Mouse (Mus musculus) embryonic facial prominence, embryonic 10.5 days (tissue): Measurements from ENCODE around the gene Shh. TPM values are rescaled to one million over a fixed set of nuclear protein-coding genes. Genes with fewer than 3 reads are reported as not detected.

Source experiments
- DNase-seq: peaks from one replicate; pipeline ENCODE4 v3.0.0-alpha.2; 2017; ENCODE audit warnings: low spot score
- H3K27ac ChIP-seq: fragments of 300-500 bp; sonication (generic); replicated peaks from 2 replicates; pipeline ENCODE4 v1.5.1; 2016; ENCODE audit warnings: mild to moderate bottlenecking
- H3K27me3 ChIP-seq: fragments of 300-500 bp; sonication (generic); replicated peaks from 2 replicates; pipeline ENCODE4 v1.6.1; 2016; ENCODE audit warnings: low read depth, mild to moderate bottlenecking; ENCODE audit not compliant: poor library complexity, severe bottlenecking
- H3K36me3 ChIP-seq: fragments of 300-500 bp; sonication (generic); replicated peaks from 2 replicates; pipeline ENCODE4 v1.6.1; 2016; ENCODE audit warnings: mild to moderate bottlenecking, moderate library complexity
- H3K4me1 ChIP-seq: fragments of 300-500 bp; sonication (generic); 2 replicates; pipeline ENCODE4 v1.6.1; 2016
- H3K4me3 ChIP-seq: fragments of 300-500 bp; sonication (generic); 2 replicates; pipeline ENCODE4 v1.5.1; 2016; ENCODE audit warnings: mild to moderate bottlenecking, moderate library complexity
- H3K9me3 ChIP-seq: fragments of 300-500 bp; sonication (generic); 2 replicates; pipeline ENCODE4 v1.6.1; 2016; ENCODE audit warnings: mild to moderate bottlenecking
- WGBS: fragments of 180-500 bp; shearing (Covaris S2); methylation state at CpG from one replicate; pipeline ENCODE4 v1.1.7; 2016; 5-methylcytosine and 5-hydroxymethylcytosine counted together
- polyA plus RNA-seq: library from polyadenylated mRNA; unstranded; fragments of >200 nt; fragmentation: Nextera tagmentation; extraction: Ambion mirVana; gene quantifications from 2 replicates; pipeline ENCODE4 v1.2.1, GENCODE M21; 2016

The Shh gene
- polyA plus RNA-seq, 1 experiment from 2014 or later: 3.0 TPM

GRCm38 (mm10) chr5:28412006-28412685, 54.9 kb downstream of the Shh start:
- H3K4me1 ChIP-seq: no peaks in the 10 kb centered on the region
- WGBS: 94% methylated on average over 2 of the region's 2 CpGs
- H3K27ac ChIP-seq: no peak overlapping the region
- DNase-seq: peak; percentile 2
- H3K36me3 ChIP-seq: peaks cover 98% of the 10 kb centered on the region
- H3K4me3 ChIP-seq: no peak overlapping the region
- no peaks in the 10 kb centered on the region for H3K9me3 ChIP-seq
- no peaks in the 10 kb centered on the region for H3K27me3 ChIP-seq

Other genes with a start within 250 kb of the Shh start
- 1.3 and 5.3 TPM in 2 replicates for gene Cnpy1, start 221.4 kb downstream of the Shh start, polyA plus RNA-seq
- gene Rbm33, start 150.1 kb downstream of the Shh start, polyA plus RNA-seq: 13.9 and 14.7 TPM in 2 replicates